Mouse (Mus musculus): ENCODE results near the gene Slc22a18. TPM values are rescaled to one million over a fixed set of nuclear protein-coding genes. Genes with fewer than 3 reads are reported as not detected.
A peak's percentile ranks its signal among the peaks of the same experiment; 100 is the strongest.

Gene Slc22a18
- total and polyA plus RNA-seq, 3 experiments, result 5.8 to 19.8 TPM; not detected in 1

DNA sequence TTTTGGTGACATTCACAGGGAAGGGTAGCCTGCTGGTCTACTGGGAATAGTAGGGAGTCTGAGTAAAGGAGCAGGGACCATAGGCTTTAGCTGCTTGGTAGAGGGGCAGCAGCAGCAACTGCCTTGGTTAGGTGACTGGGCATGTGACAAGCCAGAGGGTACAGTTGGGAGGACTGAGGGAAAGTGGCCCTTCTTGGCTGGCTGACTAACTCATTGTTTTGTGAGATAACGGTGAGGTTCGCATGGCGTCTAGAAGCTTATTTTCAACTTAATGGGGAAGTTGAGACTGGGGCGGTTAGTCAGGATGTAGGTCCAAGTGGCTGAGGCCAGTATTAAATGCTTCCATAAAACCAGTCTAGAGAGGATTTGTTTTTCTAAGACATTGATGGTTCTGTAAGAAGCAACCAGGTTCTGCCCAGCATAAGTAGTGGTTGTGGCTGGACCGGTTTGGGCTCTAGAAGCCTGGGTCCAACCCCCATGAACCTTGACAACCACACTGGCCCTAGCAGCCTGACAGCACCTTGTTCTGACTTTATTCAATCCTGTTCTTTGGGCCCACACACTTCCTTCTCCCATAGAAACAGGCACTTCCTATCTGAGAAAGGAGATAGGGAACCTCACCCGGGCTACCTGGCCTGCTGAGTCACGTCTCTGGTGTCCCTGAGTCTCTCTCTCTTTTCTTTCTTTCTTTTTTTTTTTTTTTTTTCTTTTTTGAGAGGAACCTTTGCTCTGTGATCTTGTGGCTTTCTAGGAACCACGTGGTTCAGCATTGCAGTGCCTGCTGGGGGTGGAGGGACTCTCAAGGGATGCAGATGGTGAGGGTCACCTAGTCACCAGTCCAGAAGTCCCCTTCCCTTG, 21.8 kb downstream of the Slc22a18 start (continued):
- TF ChIP-seq NELFE (IDR thresholded peaks at IDR 0.05; ENCODE audit: low read depth, low read length) (peak; percentile 58), TAL1 (IDR thresholded peaks at IDR 0.05; ENCODE audit: low read length) (peak; percentile 67), POLR2AphosphoS2 (IDR thresholded peaks at IDR 0.05; ENCODE audit: low read length) (no peak; the same call in 1 of the 2 replicates), BHLHE40 (IDR thresholded peaks at IDR 0.05; ENCODE audit: borderline replicate concordance, low read depth, low read length) (peak; percentile 17; the same call in 1 of the 2 replicates), JUND (IDR thresholded peaks at IDR 0.05; ENCODE audit: low read depth, low read length) (peak; percentile 44)

DNA sequence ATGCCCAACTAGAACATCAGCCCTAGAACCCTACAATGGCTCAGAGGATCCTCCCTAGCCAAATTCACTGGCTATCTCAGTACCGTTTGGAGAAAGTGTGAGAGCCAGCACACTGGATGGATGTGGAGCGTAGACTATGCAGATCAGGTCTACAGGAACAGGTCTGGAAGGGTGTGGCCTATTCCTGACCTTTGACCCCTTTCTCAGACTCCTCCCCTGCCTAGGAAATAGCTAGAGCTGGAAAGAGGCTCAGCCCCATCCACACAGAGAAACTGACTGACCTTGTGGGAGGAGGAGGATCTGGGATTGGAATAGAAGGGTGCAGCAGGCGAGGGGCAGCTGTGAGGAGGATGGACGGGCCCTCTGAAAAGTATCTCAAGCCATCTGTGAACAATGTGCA, 25.0 kb downstream of the Slc22a18 start:
- no peak for DNase-seq (ENCODE audit: low read depth, low spot score)
- no peak overlapping the region for H3K9ac ChIP-seq (ENCODE audit: control insufficient read depth, low read depth, low read length, poor library complexity, severe bottlenecking)
- no peaks in the 10 kb centered on the region for H3K27me3 ChIP-seq (ENCODE audit: control insufficient read depth in 1 of 2, insufficient read depth in 2 of 2, low read length in 2 of 2)
- H3K9me3 ChIP-seq (replicated peaks; ENCODE audit: insufficient read depth, low read length), result no peaks in the 10 kb centered on the region
- no peak overlapping the region for H3K27ac ChIP-seq (ENCODE audit: control insufficient read depth, low read depth, low read length)
- no peak overlapping the region for H3K4me3 ChIP-seq (ENCODE audit: control insufficient read depth in 1 of 2, insufficient read depth in 1 of 2, low read depth in 2 of 2, low read length in 2 of 2)
- peaks cover 27 to 46% of the 10 kb centered on the region in 2 experiments for H3K4me1 ChIP-seq (ENCODE audit: control insufficient read depth in 1 of 2, insufficient read depth in 2 of 2, low read length in 2 of 2)
- H3K36me3 ChIP-seq (ENCODE audit: control insufficient read depth in 1 of 2, insufficient read depth in 2 of 2, low read length in 2 of 2), result peaks cover 0 to 33% of the 10 kb centered on the region in 2 experiments; a peak in 2 of 4 replicates
- peaks cover 10% of the 10 kb centered on the region for H3K79me2 ChIP-seq (ENCODE audit: control insufficient read depth, insufficient read depth, low read length, poor library complexity)
- TF ChIP-seq MYC (IDR thresholded peaks at IDR 0.05; ENCODE audit: low read depth, low read length) (no peak), RCOR1 (IDR thresholded peaks at IDR 0.05; ENCODE audit: low read depth, low read length) (no peak), BHLHE40 (IDR thresholded peaks at IDR 0.05; ENCODE audit: borderline replicate concordance, low read depth, low read length) (no peak), ETS1 (IDR thresholded peaks at IDR 0.05; ENCODE audit: low read depth, low read length) (no peak), USF2 (IDR thresholded peaks at IDR 0.05; ENCODE audit: borderline replicate concordance in 1 of 2, insufficient read depth in 1 of 2, low read depth in 1 of 2, low read length in 2 of 2) (no peak), SIN3A (IDR thresholded peaks at IDR 0.05; ENCODE audit: low read length) (no peak), POLR2AphosphoS5 (IDR thresholded peaks at IDR 0.05; ENCODE audit: borderline replicate concordance, low read depth, low read length) (no peak), MAX (IDR thresholded peaks at IDR 0.05; ENCODE audit: low read length) (no peak), ZNF384 (IDR thresholded peaks at IDR 0.05; ENCODE audit: low read depth, low read length) (no peak), POLR2A (IDR thresholded peaks at IDR 0.05; ENCODE audit: control insufficient read depth in 1 of 2, insufficient read depth in 1 of 2, low read depth in 1 of 2, low read length in 2 of 2, poor library complexity in 1 of 2) (no peak), ELF1 (IDR thresholded peaks at IDR 0.05; ENCODE audit: low read depth, low read length) (no peak), EP300 (IDR thresholded peaks at IDR 0.05; ENCODE audit: low read depth in 1 of 2, low read length in 2 of 2) (no peak), TBP (IDR thresholded peaks at IDR 0.05; ENCODE audit: low read depth, low read length) (no peak)
